Mouse (Mus musculus) heart, embryonic 13.5 days (tissue): Measurements from ENCODE around the gene Zfp110. TPM values are rescaled to one million over a fixed set of nuclear protein-coding genes. Genes with fewer than 3 reads are reported as not detected.
A peak's percentile ranks its signal among the peaks of the same experiment; 100 is the strongest.
"Not testable (repeated sequence)": the region's sequence is repeated elsewhere in the genome, so short reads cannot be mapped to it uniquely, and the experiment has no call there.

Experiments used
- ATAC-seq: fragments of 200-750 bp; cut with Nextera tagmentation; 2 replicates; pipeline ENCODE4 v1.8.0; 2017; ENCODE audit warnings: moderate TSS enrichment; ENCODE audit not compliant: insufficient number of reproducible peaks, low FRiP score, low TSS enrichment; ENCODE audit errors: extremely low read depth
- H3K27ac ChIP-seq: fragments of 300-500 bp; sonication (generic); replicated peaks from 2 replicates; pipeline ENCODE4 v1.5.1; 2015; ENCODE audit warnings: moderate library complexity, mild to moderate bottlenecking, inconsistent platforms
- H3K27me3 ChIP-seq: fragments of 300-500 bp; sonication (generic); replicated peaks from 2 replicates; pipeline ENCODE4 v1.6.1; 2015; ENCODE audit warnings: mild to moderate bottlenecking, inconsistent platforms
- H3K36me3 ChIP-seq: fragments of 300-500 bp; sonication (generic); 2 replicates; pipeline ENCODE4 v1.6.1; 2015; ENCODE audit warnings: mild to moderate bottlenecking, inconsistent platforms
- H3K4me1 ChIP-seq: fragments of 300-500 bp; sonication (generic); 2 replicates; pipeline ENCODE4 v1.6.1; 2015; ENCODE audit warnings: inconsistent platforms
- H3K4me2 ChIP-seq: fragments of 300-500 bp; sonication (generic); 2 replicates; pipeline ENCODE4 v1.6.1; 2015; ENCODE audit warnings: inconsistent platforms, mild to moderate bottlenecking, moderate library complexity
- H3K4me3 ChIP-seq: fragments of 300-500 bp; sonication (generic); 2 replicates; pipeline ENCODE4 v1.5.1; 2015; ENCODE audit warnings: moderate library complexity, mild to moderate bottlenecking, inconsistent platforms
- H3K9ac ChIP-seq: fragments of 300-500 bp; sonication (generic); 2 replicates; pipeline ENCODE4 v1.6.1; 2015; ENCODE audit warnings: inconsistent platforms, mild to moderate bottlenecking, moderate library complexity
- H3K9me3 ChIP-seq: fragments of 300-500 bp; sonication (generic); 2 replicates; pipeline ENCODE4 v1.6.1; 2016; ENCODE audit warnings: inconsistent platforms
- WGBS: fragments of 180-500 bp; shearing (Covaris S2); methylation state at CpG from one replicate; pipeline ENCODE4 v1.1.7; 2015; ENCODE audit warnings: mixed read lengths; 5-methylcytosine and 5-hydroxymethylcytosine counted together
- polyA plus RNA-seq: library from polyadenylated mRNA; unstranded; fragments of >200 nt; fragmentation: Nextera tagmentation; extraction: Ambion mirVana; gene quantifications from 2 replicates; pipeline ENCODE4 v1.2.1, GENCODE M21; 2015

Zfp110 gene
- polyA plus RNA-seq, 1 experiment from 2014 or later: 19.0 TPM

- peak overlapping the region; percentile 74 for H3K27ac ChIP-seq
- no peak for ATAC-seq
Observed at GRCm38 (mm10) chr7:12835193-12835671, 671 bp downstream of the Zfp110 start.

GRCm38 (mm10) chr7:12835779-12836178 lies 1.2 kb downstream of the Zfp110 start:
- ATAC-seq: no peak
- peaks cover 47% of the 10 kb centered on the region for H3K36me3 ChIP-seq
- no peak overlapping the region for H3K27ac ChIP-seq
- no peaks in the 10 kb centered on the region for H3K27me3 ChIP-seq
- H3K4me2 ChIP-seq: peak overlapping the region; percentile 71
- H3K9ac ChIP-seq: no peak overlapping the region
- H3K4me3 ChIP-seq: peak overlapping the region; percentile 72
- WGBS: 92% methylated on average over 4 of the region's 4 CpGs
- H3K9me3 ChIP-seq: peaks cover 45% of the 10 kb centered on the region
- peaks cover 10% of the 10 kb centered on the region; the same call in 1 of the 2 replicates for H3K4me1 ChIP-seq

More at GRCm38 (mm10) chr7:12835193-12835671, 671 bp downstream of the Zfp110 start:
- Histone ChIP-seq H3K36me3 (peaks cover 42% of the 10 kb centered on the region), H3K9me3 (peaks cover 40% of the 10 kb centered on the region), H3K4me1 (peaks cover 10% of the 10 kb centered on the region; the same call in 1 of the 2 replicates), H3K27me3 (no peaks in the 10 kb centered on the region), H3K9ac (peak overlapping the region; percentile 86), H3K4me3 (peak overlapping the region; percentile 72), H3K4me2 (peak overlapping the region; percentile 71)
- WGBS: 46% methylated on average over 13 of the region's 13 CpGs

- Histone ChIP-seq H3K27ac (no peak overlapping the region), H3K36me3 (no peaks in the 10 kb centered on the region), H3K4me2 (no peak overlapping the region), H3K9me3 (peaks cover 4% of the 10 kb centered on the region; the same call in 1 of the 2 replicates), H3K4me3 (no peak overlapping the region), H3K4me1 (no peaks in the 10 kb centered on the region), H3K27me3 (no peaks in the 10 kb centered on the region), H3K9ac (no peak overlapping the region)
- no peak for ATAC-seq
- 24% methylated on average over 3 of the region's 3 CpGs for WGBS
Observed at GRCm38 (mm10) chr7:12874301-12874700, 39.7 kb downstream of the Zfp110 start.

GRCm38 (mm10) chr7:12880036-12880435 lies 45.5 kb downstream of the Zfp110 start:
- H3K4me1 ChIP-seq: peaks cover 8% of the 10 kb centered on the region

GRCm38 (mm10) chr7:12880497-12880896 lies 45.9 kb downstream of the Zfp110 start:
- 39% methylated on average over 8 of the region's 8 CpGs for WGBS
- Histone ChIP-seq H3K4me3 (peak overlapping the region; percentile 69), H3K4me2 (peak overlapping the region; percentile 88), H3K9ac (peak overlapping the region; percentile 72), H3K36me3 (peaks cover 21% of the 10 kb centered on the region)
- H3K4me1 ChIP-seq, H3K27ac ChIP-seq, H3K9me3 ChIP-seq, H3K27me3 ChIP-seq, ATAC-seq: not testable (repeated sequence)

More at GRCm38 (mm10) chr7:12880036-12880435, 45.5 kb downstream of the Zfp110 start:
- H3K27me3 ChIP-seq: no peaks in the 10 kb centered on the region
- H3K9ac ChIP-seq: no peak overlapping the region
- no peak overlapping the region for H3K27ac ChIP-seq
- peaks cover 17% of the 10 kb centered on the region for H3K36me3 ChIP-seq
- no peaks in the 10 kb centered on the region for H3K9me3 ChIP-seq
- no peak overlapping the region for H3K4me2 ChIP-seq
- no peak for ATAC-seq
- no peak overlapping the region for H3K4me3 ChIP-seq

GRCm38 (mm10) chr7:12880911-12881660 lies 46.5 kb downstream of the Zfp110 start, which contains the start of gene Zfp128:
Gene Zfp128 (plus strand): TSS chr7:12881177.
- H3K4me3 ChIP-seq: peak within 1 kb of the TSS; percentile 69
- peak; percentile 98 for ATAC-seq
- H3K27ac ChIP-seq: 0 out of 2 replicates have a peak within 1 kb of the TSS, but pooled peaks have one; percentile 20
- H3K27me3 ChIP-seq: no peaks in the 10 kb centered on the region
- H3K4me2 ChIP-seq: peak within 1 kb of the TSS; percentile 88
- peaks cover 8% of the 10 kb centered on the region for H3K4me1 ChIP-seq
- 1% methylated on average over 35 of the region's 35 CpGs for WGBS
- H3K36me3 ChIP-seq: peaks cover 27% of the 10 kb centered on the region
- no peaks in the 10 kb centered on the region for H3K9me3 ChIP-seq
- H3K9ac ChIP-seq: peak within 1 kb of the TSS; percentile 88

GRCm38 (mm10) chr7:12886563-12887266 lies 52.2 kb downstream of the Zfp110 start:
- Histone ChIP-seq H3K4me3 (no peak overlapping the region), H3K36me3 (peaks cover 84% of the 10 kb centered on the region), H3K27ac (no peak overlapping the region), H3K9ac (no peak overlapping the region), H3K4me2 (no peak overlapping the region), H3K4me1 (peaks cover 5% of the 10 kb centered on the region), H3K27me3 (no peaks in the 10 kb centered on the region), H3K9me3 (no peaks in the 10 kb centered on the region)
- ATAC-seq: no peak
- WGBS: 85% methylated on average over 12 of the region's 12 CpGs

GRCm38 (mm10) chr7:12887585-12887984 lies 53.0 kb downstream of the Zfp110 start:
- Histone ChIP-seq H3K4me2 (no peak overlapping the region), H3K4me1 (no peaks in the 10 kb centered on the region), H3K4me3 (no peak overlapping the region), H3K27ac (no peak overlapping the region), H3K9me3 (no peaks in the 10 kb centered on the region), H3K9ac (no peak overlapping the region), H3K27me3 (no peaks in the 10 kb centered on the region), H3K36me3 (peaks cover 91% of the 10 kb centered on the region)
- 92% methylated on average over 5 of the region's 5 CpGs for WGBS
- ATAC-seq: no peak

- Histone ChIP-seq H3K27ac (no peak overlapping the region), H3K9me3 (no peaks in the 10 kb centered on the region), H3K9ac (no peak overlapping the region), H3K4me2 (no peak overlapping the region), H3K27me3 (no peaks in the 10 kb centered on the region), H3K4me1 (no peaks in the 10 kb centered on the region), H3K36me3 (peaks cover 65% of the 10 kb centered on the region), H3K4me3 (no peak overlapping the region)
- 86% methylated on average over 14 of the region's 14 CpGs for WGBS
- ATAC-seq: no peak
Observed at GRCm38 (mm10) chr7:12890928-12891327, 56.4 kb downstream of the Zfp110 start.

- 69% methylated on average over 1 of the region's 1 CpGs for WGBS
- H3K4me3 ChIP-seq: no peak overlapping the region
- no peak overlapping the region for H3K4me2 ChIP-seq
- H3K36me3 ChIP-seq: peaks cover 61% of the 10 kb centered on the region
- H3K27ac ChIP-seq: no peak overlapping the region
- no peaks in the 10 kb centered on the region for H3K9me3 ChIP-seq
- H3K9ac ChIP-seq: no peak overlapping the region
- H3K4me1 ChIP-seq: no peaks in the 10 kb centered on the region
- ATAC-seq: no peak
- H3K27me3 ChIP-seq: no peaks in the 10 kb centered on the region
Observed at GRCm38 (mm10) chr7:12891334-12891733, 56.8 kb downstream of the Zfp110 start.

- 4% methylated on average over 36 of the region's 36 CpGs for WGBS
- H3K9ac ChIP-seq: peak within 1 kb of the TSS; percentile 88
- no peaks in the 10 kb centered on the region for H3K27me3 ChIP-seq
- peak; percentile 95 for ATAC-seq
- H3K4me2 ChIP-seq: peak within 1 kb of the TSS; percentile 68
- no peaks in the 10 kb centered on the region for H3K9me3 ChIP-seq
- H3K4me3 ChIP-seq: peak within 1 kb of the TSS; percentile 78
- peaks cover 8% of the 10 kb centered on the region for H3K4me1 ChIP-seq
- H3K27ac ChIP-seq: peak within 1 kb of the TSS; percentile 63; the same call in 1 of the 2 replicates
- H3K36me3 ChIP-seq: peaks cover 12% of the 10 kb centered on the region
Observed at GRCm38 (mm10) chr7:12897655-12898410, 63.3 kb downstream of the Zfp110 start, which contains the start of gene Zscan22. Gene Zscan22 (plus strand): TSS chr7:12897815.
